22 mouse cellular contexts compared by ENCODE assay signal in the genomic region with DNA sequence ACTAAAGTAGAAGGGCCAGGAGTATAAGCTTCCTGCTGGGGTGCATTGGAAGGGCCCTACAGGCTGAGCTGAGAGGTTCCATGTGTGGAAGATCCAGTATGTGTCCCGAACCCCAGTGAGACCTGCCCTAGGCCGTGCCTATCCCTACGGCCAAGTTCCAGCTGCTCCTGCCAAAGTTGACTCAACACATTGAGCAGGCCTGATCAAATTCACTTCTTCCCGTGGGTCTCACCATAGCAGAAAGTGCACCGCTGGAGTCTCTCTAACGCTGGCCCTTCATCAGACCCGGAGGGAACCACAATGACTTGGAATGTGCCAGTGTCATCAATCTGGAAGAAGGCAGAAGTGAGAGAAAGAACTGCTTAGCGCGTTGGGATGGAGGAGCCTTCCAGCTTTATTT. TPM values are rescaled to one million over a fixed set of nuclear protein-coding genes. Genes with fewer than 3 reads are reported as not detected.
DNase-seq lines count a peak whose midpoint lies in the region; ATAC-seq and TF ChIP-seq lines count a peak whose summit lies in the region.
"Had no signal": no experiment of that assay in that cellular context is flagged by ENCODE, and none has a peak within 500 bp of the region (broad histone marks: within the 10 kb centered on the region; RNA-seq: fewer than 3 reads in every experiment).

No protein-coding gene starts in this region.

- H3K27me3 ChIP-seq in heart, adult 2 months (ENCODE audit: control insufficient read depth, insufficient read depth, low read length), result no peaks in the 10 kb centered on the region
- H3K27me3 ChIP-seq in heart, embryonic 12.5 days (replicated peaks), result 0 out of 2 replicates have a peak, but pooled peaks cover 3% of the 10 kb centered on the region
- no peaks in the 10 kb centered on the region for H3K27me3 ChIP-seq in lung, embryonic 16.5 days (ENCODE audit: control insufficient read depth, insufficient read depth, low read depth, low read length)
- H3K27me3 ChIP-seq: hindbrain, embryonic 12.5 days; limb, embryonic 15.5 days; liver, embryonic 15.5 days had no signal

- no peak overlapping the region for H3K9ac ChIP-seq in heart, adult 2 months (ENCODE audit: low read depth, low read length)
- no peak overlapping the region for H3K9ac ChIP-seq in heart, embryonic 12.5 days
- H3K9ac ChIP-seq in lung, embryonic 16.5 days (ENCODE audit: low read length), result no peak overlapping the region
- H3K9ac ChIP-seq: forebrain, postnatal 0 days; hindbrain, embryonic 12.5 days; limb, embryonic 15.5 days; liver, embryonic 15.5 days had no signal

- H3K36me3 ChIP-seq in heart, adult 2 months (ENCODE audit: control insufficient read depth, insufficient read depth, low read length), result no peaks in the 10 kb centered on the region
- H3K36me3 ChIP-seq in heart, embryonic 12.5 days, result no peaks in the 10 kb centered on the region
- H3K36me3 ChIP-seq in lung, embryonic 16.5 days (ENCODE audit: control insufficient read depth, insufficient read depth, low read length), result no peaks in the 10 kb centered on the region
- H3K36me3 ChIP-seq: forebrain, embryonic 10.5 days; hindbrain, embryonic 12.5 days; limb, embryonic 15.5 days; liver, embryonic 15.5 days; midbrain, embryonic 10.5 days had no signal

- TF ChIP-seq EP300 in heart, adult 2 months (IDR thresholded peaks at IDR 0.05; ENCODE audit: insufficient read depth, low read depth, low read length), result no peak

- H3K27ac ChIP-seq in heart, adult 2 months, result no peak overlapping the region
- no peak overlapping the region for H3K27ac ChIP-seq in heart, embryonic 12.5 days (ENCODE audit: poor library complexity, severe bottlenecking)
- H3K27ac ChIP-seq in lung, embryonic 16.5 days (ENCODE audit: low read length), result no peak overlapping the region
- H3K27ac ChIP-seq: forebrain, embryonic 10.5 days; hindbrain, embryonic 12.5 days; layer of hippocampus, adult 2 months; liver, embryonic 15.5 days; midbrain, embryonic 10.5 days had no signal

- ATAC-seq in heart, embryonic 12.5 days (ENCODE audit: insufficient number of reproducible peaks, low FRiP score), result no peak
- ATAC-seq in lung, embryonic 16.5 days (ENCODE audit: low read depth), result peak; percentile 26
- ATAC-seq: forebrain, postnatal 0 days had no signal

- 72% methylated on average over 9 of the region's 9 CpGs for WGBS in heart, adult 2 months
- 83% methylated on average over 9 of the region's 9 CpGs for WGBS in heart, embryonic 12.5 days
- WGBS in lung, embryonic 16.5 days, result 47% methylated on average over 9 of the region's 9 CpGs

- intact Hi-C loops in heart, adult 2 months (cut with DNase I), result no loop called here

- peak; percentile 25 to 26 for DNase-seq in heart, adult 2 months
- no peak for DNase-seq in lung, postnatal 10 days
- DNase-seq in gastrocnemius, postnatal 10 days, result peak; percentile 19
- no peak for DNase-seq in embryo, embryonic 11 days
- no peak for DNase-seq in cerebellum, adult 11 months
- DNase-seq: adrenal gland, postnatal 10 days; cerebellum, adult 9-11 months; forebrain, postnatal 0 days; kidney, adult 2 months; kidney, postnatal 14 days; layer of hippocampus, postnatal 36 days; retina, postnatal 1 day; right cerebral cortex, postnatal 4 days; thymus, postnatal 36 days had no signal

- TF ChIP-seq POLR2A in heart, adult 2 months (IDR thresholded peaks at IDR 0.05; ENCODE audit: insufficient read depth, low read depth, low read length), result no peak

- H3K4me1 ChIP-seq in heart, adult 2 months (ENCODE audit: control insufficient read depth, insufficient read depth, low read length), result no peaks in the 10 kb centered on the region; the same call in 1 of the 2 replicates
- peaks cover 29% of the 10 kb centered on the region for H3K4me1 ChIP-seq in heart, embryonic 12.5 days (replicated peaks)
- peaks cover 19% of the 10 kb centered on the region for H3K4me1 ChIP-seq in lung, embryonic 16.5 days (replicated peaks; ENCODE audit: control insufficient read depth, insufficient read depth, low read length)
- H3K4me1 ChIP-seq: forebrain, embryonic 10.5 days; liver, embryonic 15.5 days; midbrain, embryonic 10.5 days had no signal

- no peak for TF ChIP-seq CTCF in heart, adult 2 months (IDR thresholded peaks at IDR 0.05)

- no peaks in the 10 kb centered on the region for H3K79me2 ChIP-seq in heart, adult 2 months (replicated peaks; ENCODE audit: control insufficient read depth, insufficient read depth, low read length)

- no peak overlapping the region for H3K4me2 ChIP-seq in heart, embryonic 12.5 days
- H3K4me2 ChIP-seq in lung, embryonic 16.5 days (ENCODE audit: low read depth, low read length), result no peak overlapping the region
- H3K4me2 ChIP-seq: hindbrain, embryonic 12.5 days; limb, embryonic 15.5 days; liver, embryonic 15.5 days had no signal

- H3K9me3 ChIP-seq in heart, embryonic 12.5 days (replicated peaks), result no peaks in the 10 kb centered on the region; the same call in 1 of the 2 replicates
- no peaks in the 10 kb centered on the region for H3K9me3 ChIP-seq in lung, embryonic 16.5 days (ENCODE audit: control insufficient read depth, low read length)
- H3K9me3 ChIP-seq: forebrain, embryonic 10.5 days; hindbrain, embryonic 12.5 days; limb, embryonic 15.5 days; liver, embryonic 15.5 days; midbrain, embryonic 10.5 days had no signal

- H3K4me3 ChIP-seq in heart, adult 2 months, result no peak overlapping the region
- H3K4me3 ChIP-seq in heart, embryonic 12.5 days, result no peak overlapping the region
- H3K4me3 ChIP-seq in lung, embryonic 16.5 days (ENCODE audit: low read length), result no peak overlapping the region
- H3K4me3 ChIP-seq: forebrain, embryonic 10.5 days; hindbrain, embryonic 12.5 days; layer of hippocampus, adult 2 months; limb, embryonic 15.5 days; liver, embryonic 15.5 days; midbrain, embryonic 10.5 days had no signal

RNA-seq across cellular contexts. Expression of a gene that starts 59.2 kb away (rescaled TPM):
- total RNA-seq in heart, adult 2 months (2021), result 10 to 100 TPM; 19.6 to 19.8 TPM
- 11.9 and 16.5 TPM in 2 replicates for polyA plus RNA-seq in heart, adult 2 months (2012; rRNA removed)
- polyA plus RNA-seq in heart, embryonic 12.5 days (2016; fragmentation: Nextera tagmentation; extraction: Ambion mirVana), result 19.9 and 22.5 TPM in 2 replicates
- 19.8 and 20.0 TPM in 2 replicates for polyA plus RNA-seq in lung, embryonic 16.5 days (2015; fragmentation: Nextera tagmentation; extraction: Ambion mirVana)
- 10 to 100 TPM; 12.3 to 14.6 TPM for total RNA-seq in gastrocnemius, postnatal 10 days (2021)

Comparison
In these comparisons a context has a peak if more than half of its experiments do, and no peak if none do; other contexts are left out.
1. DNase-seq: peak in heart, adult 2 months (2 of 2) and gastrocnemius, postnatal 10 days (single experiment); none in lung, postnatal 10 days (single experiment), embryo, embryonic 11 days (single experiment) and cerebellum, adult 11 months (single experiment).